Mouse (Mus musculus): ENCODE data around the gene Prkar2a.

Gene Prkar2a

GRCm38 (mm10) chr9:108748600-108749183 is 59.6 kb downstream of the Prkar2a start:
- no peak for DNase-seq (ENCODE audit: extremely low spot score, low read depth, low spot score)

DNA sequence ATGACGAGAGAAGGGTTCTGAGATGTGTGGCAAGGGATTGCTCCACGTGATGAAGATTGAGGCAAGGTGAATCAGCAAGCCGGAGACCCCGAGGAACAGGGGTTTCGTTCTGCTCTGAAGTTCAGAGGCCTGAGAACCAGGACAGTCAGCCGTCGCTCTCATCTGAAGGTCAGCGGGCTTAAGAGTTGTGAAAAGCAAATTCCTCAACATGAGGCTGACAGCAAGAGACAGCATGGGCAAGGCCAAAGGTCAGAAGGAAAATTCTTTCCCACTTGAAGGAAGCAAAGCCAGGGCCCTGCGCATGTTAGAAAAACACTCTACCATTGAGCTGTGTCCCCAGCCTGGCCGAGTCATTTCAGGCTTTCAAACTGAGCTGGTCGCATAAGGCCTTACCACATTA is 61.5 kb downstream of the Prkar2a start:
- DNase-seq (ENCODE audit: extremely low spot score, low read depth, low spot score) = no peak

DNA sequence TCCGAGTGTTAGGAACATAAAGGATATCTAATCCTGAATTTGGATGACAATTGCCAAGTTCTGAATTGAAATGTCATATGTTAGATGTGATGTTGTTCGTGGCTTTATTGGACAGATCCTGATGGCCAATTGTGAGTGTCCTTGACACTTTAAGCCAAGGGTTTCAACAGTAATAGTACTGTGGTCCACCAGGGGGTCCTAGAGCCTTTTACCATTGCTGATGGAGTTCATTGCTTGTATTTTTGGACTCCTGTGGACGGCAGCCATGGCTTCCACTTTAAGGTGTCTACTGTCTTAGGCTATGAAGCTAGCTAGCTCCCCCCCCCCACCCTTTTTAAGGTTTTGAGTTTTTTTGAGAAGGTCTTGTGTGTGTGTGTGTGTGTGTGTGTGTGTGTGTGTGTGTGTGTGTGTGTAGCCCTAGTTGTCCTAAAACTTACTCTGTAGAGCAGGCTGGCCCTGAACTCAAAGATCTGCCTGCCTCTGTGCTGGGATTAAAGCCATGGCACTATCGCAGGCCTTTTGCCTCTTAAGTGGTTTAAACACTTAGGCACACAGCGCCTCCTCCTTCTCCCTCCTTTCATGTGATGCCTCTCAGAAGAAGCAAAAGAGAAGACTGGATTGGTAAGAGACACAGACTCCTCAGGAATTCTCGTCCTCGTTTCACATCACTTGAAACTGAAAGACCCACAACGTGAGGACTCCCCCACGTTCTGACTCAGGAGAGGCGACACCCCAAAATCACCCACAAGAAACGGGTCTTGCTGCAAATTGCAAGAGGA is 63.2 kb downstream of the Prkar2a start:
- no peak for DNase-seq (ENCODE audit: extremely low spot score, low read depth, low spot score)

- no peak for DNase-seq (ENCODE audit: extremely low spot score, low read depth, low spot score)
Measured at GRCm38 (mm10) chr9:108753326-108753725, 64.2 kb downstream of the Prkar2a start.

GRCm38 (mm10) chr9:108753976-108754375 is 64.9 kb downstream of the Prkar2a start:
- DNase-seq (ENCODE audit: extremely low spot score, low read depth, low spot score) = no peak

DNA sequence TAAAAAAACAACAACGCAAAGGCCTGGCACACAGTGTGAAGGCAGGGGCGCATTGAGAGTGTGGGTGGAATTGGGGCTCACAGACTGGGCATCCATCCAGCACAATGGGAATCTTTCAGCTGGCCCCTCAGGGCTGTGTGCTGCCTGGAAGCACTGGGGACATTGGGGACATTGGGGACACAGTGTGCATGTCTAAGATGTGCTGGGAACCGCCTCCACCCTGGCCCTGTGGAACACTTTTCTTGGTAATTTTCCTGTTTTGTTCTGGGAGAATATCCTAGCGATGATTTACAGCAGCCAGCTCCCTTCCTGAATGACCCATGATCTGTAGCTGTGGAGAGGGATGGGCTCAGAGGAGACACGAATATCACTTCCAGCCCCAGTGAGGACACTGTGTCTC is 65.3 kb downstream of the Prkar2a start:
- DNase-seq (ENCODE audit: extremely low spot score, low read depth, low spot score) = no peak

- DNase-seq (ENCODE audit: extremely low spot score, low read depth, low spot score) = no peak
Measured at GRCm38 (mm10) chr9:108757406-108757805, 68.3 kb downstream of the Prkar2a start.

DNA sequence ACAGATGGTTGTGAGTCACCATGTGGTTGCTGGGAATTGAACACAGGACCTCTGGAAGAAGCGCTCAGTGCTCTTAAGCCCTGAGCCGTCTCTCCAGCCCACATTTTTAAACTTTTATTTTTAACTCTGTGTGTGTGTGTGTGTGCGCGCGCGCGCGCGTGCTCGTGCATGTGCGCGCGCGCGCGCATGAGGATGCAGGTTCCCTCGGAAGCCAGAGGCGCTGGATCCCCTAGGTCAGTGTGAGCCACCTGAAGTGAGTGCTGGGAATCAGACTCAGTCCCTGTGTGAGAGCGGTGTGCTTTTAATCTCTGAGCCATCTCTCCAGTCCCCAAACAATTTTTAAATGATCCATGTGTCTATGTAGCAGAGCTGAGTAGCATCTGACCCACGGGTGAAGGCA is 70.0 kb downstream of the Prkar2a start:
- no peak for DNase-seq (ENCODE audit: extremely low spot score, low read depth, low spot score)

GRCm38 (mm10) chr9:108759805-108760204 is 70.7 kb downstream of the Prkar2a start:
- DNase-seq (ENCODE audit: extremely low spot score, low read depth, low spot score) = peak; percentile 5

GRCm38 (mm10) chr9:108761561-108761960 is 72.4 kb downstream of the Prkar2a start:
- DNase-seq (ENCODE audit: extremely low spot score, low read depth, low spot score) = no peak

GRCm38 (mm10) chr9:108764971-108765370 is 75.9 kb downstream of the Prkar2a start:
- DNase-seq (ENCODE audit: extremely low spot score, low read depth, low spot score) = no peak

DNA sequence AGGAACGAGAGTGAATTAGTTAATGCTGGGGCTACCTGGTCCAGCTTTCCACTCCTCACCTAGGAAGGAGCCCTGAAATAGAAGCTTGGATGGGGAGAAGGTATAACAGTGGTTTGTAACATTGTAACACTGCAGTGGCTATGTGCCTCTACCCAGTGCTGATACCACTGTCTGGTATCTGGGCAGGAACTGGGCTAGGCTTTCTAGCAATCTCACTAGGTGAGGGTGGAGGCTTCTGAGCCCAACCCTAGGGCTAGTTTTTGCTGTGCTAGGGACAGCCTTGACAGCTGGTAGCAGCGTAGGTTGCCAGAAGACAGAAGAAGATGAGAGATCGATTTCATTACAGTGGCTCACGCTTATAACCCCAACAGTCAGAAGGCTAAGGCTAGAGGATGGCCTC is 87.5 kb downstream of the Prkar2a start:
- DNase-seq (ENCODE audit: extremely low spot score, low read depth, low spot score) = no peak

- DNase-seq (ENCODE audit: extremely low spot score, low read depth, low spot score) = no peak
Measured at GRCm38 (mm10) chr9:108777276-108777675, 88.2 kb downstream of the Prkar2a start.

- DNase-seq (ENCODE audit: extremely low spot score, low read depth, low spot score) = no peak
Measured at GRCm38 (mm10) chr9:108780959-108781358, 91.8 kb downstream of the Prkar2a start.

DNA sequence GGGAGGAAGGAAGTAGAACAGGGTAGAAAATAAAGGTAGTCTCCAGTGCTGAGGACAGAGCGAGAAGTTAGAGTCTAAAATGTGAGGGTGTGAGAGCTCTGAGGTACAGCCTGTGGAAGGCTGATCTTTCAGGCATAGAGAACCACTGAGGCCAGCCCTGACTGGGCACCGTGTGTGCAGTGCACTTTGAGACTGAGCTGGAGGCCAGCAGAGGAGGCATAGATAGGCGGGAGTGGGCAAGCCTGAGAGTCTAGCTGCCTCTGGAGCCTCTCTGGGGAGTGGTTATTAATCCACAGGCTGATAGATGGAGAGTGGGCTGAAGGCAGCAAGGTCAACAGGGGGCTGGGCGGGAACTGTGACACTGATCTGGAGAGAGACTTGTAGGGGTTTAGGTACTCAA is 92.8 kb downstream of the Prkar2a start:
- DNase-seq (ENCODE audit: extremely low spot score, low read depth, low spot score) = no peak

- no peak for DNase-seq (ENCODE audit: extremely low spot score, low read depth, low spot score)
Measured at GRCm38 (mm10) chr9:108782836-108783547, 93.9 kb downstream of the Prkar2a start.

GRCm38 (mm10) chr9:108783548-108784463 is 94.7 kb downstream of the Prkar2a start, which contains the start of gene Ip6k2:
TSS of gene Ip6k2 (plus strand) at chr9:108783796.
- peak; percentile 60 for DNase-seq (ENCODE audit: extremely low spot score, low read depth, low spot score)

DNA sequence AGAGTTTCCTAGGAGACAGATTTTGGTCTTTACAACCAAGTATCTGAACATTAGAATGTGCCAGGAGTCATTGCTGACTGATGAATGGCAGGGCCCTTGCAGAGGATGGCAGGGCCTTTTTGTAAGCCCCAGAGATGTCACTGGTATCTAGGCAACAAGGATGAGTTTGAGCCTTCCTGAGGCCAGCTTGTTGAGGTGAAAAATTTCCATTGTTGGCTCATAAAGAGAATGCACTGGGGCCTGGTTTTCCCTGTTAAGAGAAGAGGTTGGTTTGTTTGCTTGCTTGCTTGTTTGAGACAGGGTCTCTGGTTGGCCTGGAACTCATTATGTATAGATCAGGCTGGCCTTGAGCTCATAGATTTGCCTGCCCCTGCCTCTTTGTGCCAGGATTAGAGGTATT is 96.3 kb downstream of the Prkar2a start:
- no peak for DNase-seq (ENCODE audit: extremely low spot score, low read depth, low spot score)

GRCm38 (mm10) chr9:108786494-108786893 is 97.4 kb downstream of the Prkar2a start:
- DNase-seq (ENCODE audit: extremely low spot score, low read depth, low spot score) = no peak

DNA sequence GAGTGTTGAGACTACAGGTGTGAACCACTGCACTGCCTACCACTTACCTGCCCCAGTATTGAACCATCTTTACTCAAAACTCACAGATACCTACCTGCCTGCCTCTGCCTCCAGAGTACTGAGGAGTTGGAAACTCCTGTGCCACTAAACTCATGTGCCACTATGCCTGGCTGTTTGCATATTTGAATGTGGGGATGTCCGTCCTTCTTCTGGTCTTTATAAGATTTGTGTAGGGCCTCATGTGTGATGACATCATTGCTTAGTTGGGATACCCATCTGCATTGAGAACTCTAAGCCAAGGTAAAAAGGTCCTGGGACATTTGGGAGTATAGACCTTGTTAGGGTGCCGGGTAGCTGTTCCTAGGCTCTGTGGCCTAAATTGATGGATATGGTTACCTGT is 98.0 kb downstream of the Prkar2a start:
- no peak for DNase-seq (ENCODE audit: extremely low spot score, low read depth, low spot score)

DNA sequence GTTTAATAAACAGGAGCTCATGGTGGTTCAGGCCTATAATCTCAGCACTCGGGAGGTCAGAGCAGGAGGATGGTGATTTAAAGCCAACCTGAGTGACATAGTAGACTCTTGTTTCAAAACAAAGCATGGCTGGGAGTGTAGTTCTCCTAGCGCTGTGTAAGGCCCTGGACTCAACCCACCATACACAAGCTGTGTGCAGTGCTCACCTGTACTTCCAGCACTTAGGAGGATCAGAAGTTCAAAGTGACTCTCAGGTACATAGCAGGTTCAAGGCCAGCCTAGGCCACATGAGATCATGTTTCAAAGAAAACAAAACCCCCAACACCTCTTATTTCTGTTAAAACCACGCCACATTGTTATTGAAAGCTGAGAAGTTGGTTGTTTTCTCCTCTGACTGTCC is 99.6 kb downstream of the Prkar2a start:
- DNase-seq (ENCODE audit: extremely low spot score, low read depth, low spot score) = no peak

Measured in hindlimb bud, embryonic 11.5 days (tissue).